ENCODE assay signal across 9 mouse cellular contexts in genomic region chr3:89315930-89316831, GRCm38 (mm10). TPM values are rescaled to one million over a fixed set of nuclear protein-coding genes. Genes with fewer than 3 reads are reported as not detected.
DNase-seq lines count a peak whose midpoint lies in the region; ATAC-seq and TF ChIP-seq lines count a peak whose summit lies in the region.
"Had no signal": no experiment of that assay in that cellular context is flagged by ENCODE, and none has a peak within 500 bp of the region (broad histone marks: within the 10 kb centered on the region; RNA-seq: fewer than 3 reads in every experiment).

No protein-coding gene starts in this region.

- peak overlapping the region; percentile 8; the same call in 1 of the 2 replicates for H3K9ac ChIP-seq in intestine, embryonic 15.5 days
- H3K9ac ChIP-seq in midbrain, embryonic 16.5 days (ENCODE audit: low read depth, low read length), result peak overlapping the region; percentile 43

- peak in 1 of 2 experiments; percentile 37 for DNase-seq in cerebellum, adult 2 months
- DNase-seq in testis, postnatal 10 days (ENCODE audit: low spot score), result no peak
- no peak for DNase-seq in left cerebral cortex, postnatal 10 days (ENCODE audit: extremely low spot score in 1 of 2, low spot score in 2 of 2)
- no peak for DNase-seq in adrenal gland, postnatal 14 days

- no peak overlapping the region for H3K27ac ChIP-seq in cerebellum, adult 2 months (ENCODE audit: insufficient read depth, low read length)
- H3K27ac ChIP-seq in testis, adult 2 months (ENCODE audit: control insufficient read depth, insufficient read depth, low read depth, low read length), result no peak overlapping the region
- peak overlapping the region; percentile 17; the same call in 1 of the 2 replicates for H3K27ac ChIP-seq in intestine, embryonic 15.5 days
- H3K27ac ChIP-seq in midbrain, embryonic 16.5 days (ENCODE audit: low read length), result no peak overlapping the region; the same call in 1 of the 2 replicates

- WGBS in cerebellum, adult 2 months, result 14% methylated on average over 40 of the region's 40 CpGs
- WGBS in intestine, embryonic 15.5 days, result 15% methylated on average over 39 of the region's 40 CpGs
- WGBS in midbrain, embryonic 16.5 days, result 8% methylated on average over 40 of the region's 40 CpGs

- no peaks in the 10 kb centered on the region for H3K9me3 ChIP-seq in intestine, embryonic 15.5 days
- H3K9me3 ChIP-seq in midbrain, embryonic 16.5 days (replicated peaks; ENCODE audit: control insufficient read depth, low read length, poor library complexity, severe bottlenecking), result no peaks in the 10 kb centered on the region

- peak overlapping the region; percentile 13 for H3K4me3 ChIP-seq in cerebellum, adult 2 months (replicated peaks; ENCODE audit: insufficient read depth, low read depth, low read length)
- H3K4me3 ChIP-seq in testis, adult 2 months (ENCODE audit: control insufficient read depth, low read depth, low read length), result peak overlapping the region; percentile 66
- H3K4me3 ChIP-seq in intestine, embryonic 15.5 days (replicated peaks), result peak overlapping the region; percentile 27
- H3K4me3 ChIP-seq in midbrain, embryonic 16.5 days (ENCODE audit: low read depth, low read length), result no peak overlapping the region
- H3K4me3 ChIP-seq: erythroblast, embryonic 14.5 days had no signal

- no peak for TF ChIP-seq CTCF in cerebellum, adult 2 months (IDR thresholded peaks at IDR 0.05; ENCODE audit: borderline replicate concordance, insufficient read depth, low read depth, low read length)
- TF ChIP-seq CTCF in testis, adult 2 months (IDR thresholded peaks at IDR 0.05; ENCODE audit: control insufficient read depth, insufficient read depth, insufficient replicate concordance, low read depth, low read length), result no peak

- peak overlapping the region; percentile 61 for H3K4me2 ChIP-seq in intestine, embryonic 15.5 days (replicated peaks)
- peak overlapping the region; percentile 51 for H3K4me2 ChIP-seq in midbrain, embryonic 16.5 days (ENCODE audit: low read length)

- peaks cover 8% of the 10 kb centered on the region for H3K4me1 ChIP-seq in cerebellum, adult 2 months (ENCODE audit: control insufficient read depth, insufficient read depth, low read length)
- peaks cover 52% of the 10 kb centered on the region for H3K4me1 ChIP-seq in testis, adult 2 months (ENCODE audit: control insufficient read depth, insufficient read depth, low read length)
- H3K4me1 ChIP-seq in intestine, embryonic 15.5 days (replicated peaks), result peaks cover 51% of the 10 kb centered on the region
- peaks cover 38% of the 10 kb centered on the region for H3K4me1 ChIP-seq in midbrain, embryonic 16.5 days (ENCODE audit: control insufficient read depth, insufficient read depth, low read length)

- no peak for TF ChIP-seq POLR2A in cerebellum, adult 2 months (IDR thresholded peaks at IDR 0.05; ENCODE audit: borderline replicate concordance, insufficient read depth, low read length)
- no peak for TF ChIP-seq POLR2A in testis, adult 2 months (IDR thresholded peaks at IDR 0.05; ENCODE audit: control insufficient read depth, low read depth, low read length)

- no peaks in the 10 kb centered on the region for H3K36me3 ChIP-seq in testis, adult 2 months (ENCODE audit: control insufficient read depth, insufficient read depth, low read length)
- no peaks in the 10 kb centered on the region for H3K36me3 ChIP-seq in intestine, embryonic 15.5 days
- H3K36me3 ChIP-seq in midbrain, embryonic 16.5 days (ENCODE audit: control insufficient read depth, insufficient read depth, low read length), result peaks cover 3% of the 10 kb centered on the region; the same call in 1 of the 2 replicates

- intact Hi-C loops in left cerebral cortex, postnatal 10 days (cut with DNase I), result loop anchor here (5.0 to 10.0 kb wide), 2 partner anchors 36 to 539 kb away; no protein-coding TSS in a partner anchor

- ATAC-seq in cerebellum, adult (ENCODE audit: insufficient number of reproducible peaks, low FRiP score, low TSS enrichment), result no peak
- peak; percentile 40 for ATAC-seq in intestine, embryonic 15.5 days
- ATAC-seq in midbrain, embryonic 16.5 days, result no peak

- H3K27me3 ChIP-seq in cerebellum, adult 2 months (ENCODE audit: control insufficient read depth, insufficient read depth, low read length), result peaks cover 5% of the 10 kb centered on the region; the same call in 1 of the 2 replicates
- H3K27me3 ChIP-seq in testis, adult 2 months (ENCODE audit: control insufficient read depth, insufficient read depth, low read length), result no peaks in the 10 kb centered on the region
- peaks cover 32% of the 10 kb centered on the region for H3K27me3 ChIP-seq in intestine, embryonic 15.5 days (replicated peaks)
- H3K27me3 ChIP-seq in midbrain, embryonic 16.5 days (ENCODE audit: control insufficient read depth, insufficient read depth, low read depth, low read length), result 0 out of 2 replicates have a peak, but pooled peaks cover 4% of the 10 kb centered on the region

RNA-seq across cellular contexts. Expression of gene Efna3, which starts 6.6 kb away (rescaled TPM):
- 31.9 and 37.0 TPM in 2 replicates for polyA plus RNA-seq in cerebellum, adult 2 months (2012; rRNA removed)
- polyA plus RNA-seq in testis, adult 2 months (2012; rRNA removed), result 9.9 and 13.3 TPM in 2 replicates
- 9.0 and 9.2 TPM in 2 replicates for polyA plus RNA-seq in intestine, embryonic 15.5 days (2015; fragmentation: Nextera tagmentation; extraction: Ambion mirVana)
- polyA plus RNA-seq in midbrain, embryonic 16.5 days (2015; fragmentation: Nextera tagmentation; extraction: Ambion mirVana), result 40.5 and 59.0 TPM in 2 replicates
- total RNA-seq in left cerebral cortex, postnatal 10 days (2021), result 10 to 100 TPM; 47.7 to 56.7 TPM
- 0.38 and 0.59 TPM in 2 replicates for total RNA-seq in adrenal gland, postnatal 14 days (2021)
- polyA plus RNA-seq: erythroblast, embryonic 14.5 days had no signal

RNA-seq across cellular contexts. Expression of gene Efna4, which starts 21.6 kb away (rescaled TPM):
- polyA plus RNA-seq in cerebellum, adult 2 months (2012; rRNA removed), result 0.36 and 0.64 TPM in 2 replicates
- polyA plus RNA-seq in testis, adult 2 months (2012; rRNA removed), result 1.1 and 1.6 TPM in 2 replicates
- polyA plus RNA-seq in intestine, embryonic 15.5 days (2015; fragmentation: Nextera tagmentation; extraction: Ambion mirVana), result 16.9 and 18.1 TPM in 2 replicates
- 3.7 and 4.2 TPM in 2 replicates for polyA plus RNA-seq in midbrain, embryonic 16.5 days (2015; fragmentation: Nextera tagmentation; extraction: Ambion mirVana)
- total RNA-seq in left cerebral cortex, postnatal 10 days (2021), result 1 to 10 TPM in 1 of 2 experiments, under 1 TPM in 1; 0.34 to 1.1 TPM
- 0.26 and 0.68 TPM in 2 replicates for total RNA-seq in adrenal gland, postnatal 14 days (2021)
- polyA plus RNA-seq: erythroblast, embryonic 14.5 days had no signal

RNA-seq across cellular contexts. Expression of gene Adam15, which starts 33.6 kb away (rescaled TPM):
- polyA plus RNA-seq in cerebellum, adult 2 months (2012; rRNA removed), result 142 and 147 TPM in 2 replicates
- 39.7 and 51.1 TPM in 2 replicates for polyA plus RNA-seq in testis, adult 2 months (2012; rRNA removed)
- 45.5 and 49.5 TPM in 2 replicates for polyA plus RNA-seq in intestine, embryonic 15.5 days (2015; fragmentation: Nextera tagmentation; extraction: Ambion mirVana)
- polyA plus RNA-seq in midbrain, embryonic 16.5 days (2015; fragmentation: Nextera tagmentation; extraction: Ambion mirVana), result 60.6 and 78.2 TPM in 2 replicates
- total RNA-seq in left cerebral cortex, postnatal 10 days (2021), result 10 to 100 TPM; 93.0 to 96.9 TPM
- total RNA-seq in adrenal gland, postnatal 14 days (2021), result 66.0 and 79.5 TPM in 2 replicates

RNA-seq across cellular contexts. Expression of gene Efna1, which starts 35.2 kb away (rescaled TPM):
- 14.2 and 14.7 TPM in 2 replicates for polyA plus RNA-seq in cerebellum, adult 2 months (2012; rRNA removed)
- 1.1 and 1.7 TPM in 2 replicates for polyA plus RNA-seq in testis, adult 2 months (2012; rRNA removed)
- polyA plus RNA-seq in intestine, embryonic 15.5 days (2015; fragmentation: Nextera tagmentation; extraction: Ambion mirVana), result 57.9 and 58.5 TPM in 2 replicates
- 6.8 and 7.4 TPM in 2 replicates for polyA plus RNA-seq in midbrain, embryonic 16.5 days (2015; fragmentation: Nextera tagmentation; extraction: Ambion mirVana)
- total RNA-seq in left cerebral cortex, postnatal 10 days (2021), result 1 to 10 TPM; 3.3 to 4.4 TPM
- 19.1 and 21.9 TPM in 2 replicates for total RNA-seq in adrenal gland, postnatal 14 days (2021)

RNA-seq across cellular contexts. Expression of gene Dcst2, which starts 45.6 kb away (rescaled TPM):
- polyA plus RNA-seq in cerebellum, adult 2 months (2012; rRNA removed), result 0.32 and 0.36 TPM in 2 replicates
- polyA plus RNA-seq in testis, adult 2 months (2012; rRNA removed), result 108 and 110 TPM in 2 replicates
- polyA plus RNA-seq in intestine, embryonic 15.5 days (2015; fragmentation: Nextera tagmentation; extraction: Ambion mirVana), result 1.4 and 1.5 TPM in 2 replicates
- polyA plus RNA-seq in midbrain, embryonic 16.5 days (2015; fragmentation: Nextera tagmentation; extraction: Ambion mirVana), result 0.09 and 0.25 TPM in 2 replicates
- under 1 TPM; 0.39 to 0.41 TPM for total RNA-seq in left cerebral cortex, postnatal 10 days (2021)
- 0.68 and 0.70 TPM in 2 replicates for total RNA-seq in adrenal gland, postnatal 14 days (2021)
- polyA plus RNA-seq: erythroblast, embryonic 14.5 days had no signal
